Mouse (Mus musculus): ENCODE data around the gene Ramac. TPM values are rescaled to one million over a fixed set of nuclear protein-coding genes. Genes with fewer than 3 reads are reported as not detected.

Ramac gene
- total and polyA plus RNA-seq, 2 experiments from 2014 or later, result 81.6 to 189 TPM

- no peak overlapping the region for H3K27ac ChIP-seq (ENCODE audit: low read depth, low read length)
- H3K4me1 ChIP-seq (ENCODE audit: insufficient read depth, low read length), result no peaks in the 10 kb centered on the region
- no peak for TF ChIP-seq CTCF (IDR thresholded peaks at IDR 0.05)
- H3K4me2 ChIP-seq (ENCODE audit: low read depth, low read length, poor library complexity, severe bottlenecking), result no peak overlapping the region
- DNase-seq (ENCODE audit: low spot score) (no peak), ATAC-seq (ENCODE audit: low FRiP score) (no peak)
- no peaks in the 10 kb centered on the region for H3K36me3 ChIP-seq (ENCODE audit: insufficient read depth, low read length)
- no peaks in the 10 kb centered on the region for H3K27me3 ChIP-seq (ENCODE audit: insufficient read depth, low read length)
- no peak overlapping the region for H3K9ac ChIP-seq (replicated peaks; ENCODE audit: low read length, poor library complexity, severe bottlenecking)
- H3K9me3 ChIP-seq (ENCODE audit: low read length), result no peaks in the 10 kb centered on the region
- WGBS, result 86% methylated on average over 18 of the region's 18 CpGs
- H3K4me3 ChIP-seq (ENCODE audit: low read depth, low read length), result no peak overlapping the region
Observed at GRCm38 (mm10) chr7:81725986-81726727, 36.6 kb upstream of the Ramac start.

- TF ChIP-seq CTCF (IDR thresholded peaks at IDR 0.05), result no peak
- Histone ChIP-seq H3K9ac (replicated peaks; ENCODE audit: low read length, poor library complexity, severe bottlenecking) (no peak overlapping the region), H3K9me3 (ENCODE audit: low read length) (no peaks in the 10 kb centered on the region), H3K27me3 (ENCODE audit: insufficient read depth, low read length) (no peaks in the 10 kb centered on the region), H3K27ac (ENCODE audit: low read depth, low read length) (no peak overlapping the region), H3K4me2 (ENCODE audit: low read depth, low read length, poor library complexity, severe bottlenecking) (no peak overlapping the region), H3K4me1 (ENCODE audit: insufficient read depth, low read length) (no peaks in the 10 kb centered on the region), H3K36me3 (ENCODE audit: insufficient read depth, low read length) (no peaks in the 10 kb centered on the region), H3K4me3 (ENCODE audit: low read depth, low read length) (no peak overlapping the region)
- DNase-seq (ENCODE audit: low spot score) (no peak), ATAC-seq (ENCODE audit: low FRiP score) (no peak)
- WGBS, result 77% methylated on average over 2 of the region's 2 CpGs
Observed at GRCm38 (mm10) chr7:81726728-81727005, 36.1 kb upstream of the Ramac start.

- no peaks in the 10 kb centered on the region for H3K27me3 ChIP-seq (ENCODE audit: insufficient read depth, low read length)
- H3K36me3 ChIP-seq (ENCODE audit: insufficient read depth, low read length), result no peaks in the 10 kb centered on the region
- H3K4me3 ChIP-seq (ENCODE audit: low read depth, low read length), result no peak overlapping the region
- no peak overlapping the region for H3K9ac ChIP-seq (replicated peaks; ENCODE audit: low read length, poor library complexity, severe bottlenecking)
- no peak for TF ChIP-seq CTCF (IDR thresholded peaks at IDR 0.05)
- DNase-seq (ENCODE audit: low spot score) (no peak), ATAC-seq (ENCODE audit: low FRiP score) (no peak)
- H3K4me2 ChIP-seq (ENCODE audit: low read depth, low read length, poor library complexity, severe bottlenecking), result no peak overlapping the region
- H3K27ac ChIP-seq (ENCODE audit: low read depth, low read length), result no peak overlapping the region
- H3K9me3 ChIP-seq (ENCODE audit: low read length), result no peaks in the 10 kb centered on the region
- no peaks in the 10 kb centered on the region for H3K4me1 ChIP-seq (ENCODE audit: insufficient read depth, low read length)
- WGBS, result 86% methylated on average over 9 of the region's 9 CpGs
Observed at GRCm38 (mm10) chr7:81727716-81728115, 35.0 kb upstream of the Ramac start.

- Histone ChIP-seq H3K9me3 (ENCODE audit: low read length) (no peaks in the 10 kb centered on the region), H3K9ac (replicated peaks; ENCODE audit: low read length, poor library complexity, severe bottlenecking) (no peak overlapping the region), H3K27me3 (ENCODE audit: insufficient read depth, low read length) (no peaks in the 10 kb centered on the region), H3K4me2 (ENCODE audit: low read depth, low read length, poor library complexity, severe bottlenecking) (no peak overlapping the region), H3K4me1 (ENCODE audit: insufficient read depth, low read length) (no peaks in the 10 kb centered on the region), H3K27ac (ENCODE audit: low read depth, low read length) (no peak overlapping the region), H3K36me3 (ENCODE audit: insufficient read depth, low read length) (no peaks in the 10 kb centered on the region), H3K4me3 (ENCODE audit: low read depth, low read length) (no peak overlapping the region)
- 91% methylated on average over 9 of the region's 9 CpGs for WGBS
- DNase-seq (ENCODE audit: low spot score) (no peak), ATAC-seq (ENCODE audit: low FRiP score) (no peak)
- TF ChIP-seq CTCF (IDR thresholded peaks at IDR 0.05), result no peak
Observed at GRCm38 (mm10) chr7:81729787-81730186, 32.9 kb upstream of the Ramac start.

GRCm38 (mm10) chr7:81731181-81731651, 31.5 kb upstream of the Ramac start:
- H3K4me3 ChIP-seq (ENCODE audit: low read depth, low read length), result no peak overlapping the region
- H3K4me1 ChIP-seq (ENCODE audit: insufficient read depth, low read length), result no peaks in the 10 kb centered on the region
- no peak for TF ChIP-seq CTCF (IDR thresholded peaks at IDR 0.05)
- H3K27ac ChIP-seq (ENCODE audit: low read depth, low read length), result no peak overlapping the region
- no peaks in the 10 kb centered on the region for H3K36me3 ChIP-seq (ENCODE audit: insufficient read depth, low read length)
- no peak overlapping the region for H3K4me2 ChIP-seq (ENCODE audit: low read depth, low read length, poor library complexity, severe bottlenecking)
- DNase-seq (ENCODE audit: low spot score), result no peak
- H3K9me3 ChIP-seq (ENCODE audit: low read length), result no peaks in the 10 kb centered on the region
- no peak for ATAC-seq (ENCODE audit: low FRiP score)
- no peaks in the 10 kb centered on the region for H3K27me3 ChIP-seq (ENCODE audit: insufficient read depth, low read length)
- WGBS, result 84% methylated on average over 6 of the region's 6 CpGs
- H3K9ac ChIP-seq (replicated peaks; ENCODE audit: low read length, poor library complexity, severe bottlenecking), result no peak overlapping the region

- no peak for ATAC-seq (ENCODE audit: low FRiP score)
- TF ChIP-seq CTCF (IDR thresholded peaks at IDR 0.05), result no peak
- H3K9me3 ChIP-seq (ENCODE audit: low read length), result no peaks in the 10 kb centered on the region
- WGBS, result 87% methylated on average over 12 of the region's 12 CpGs
- H3K36me3 ChIP-seq (ENCODE audit: insufficient read depth, low read length), result no peaks in the 10 kb centered on the region
- H3K27me3 ChIP-seq (ENCODE audit: insufficient read depth, low read length), result no peaks in the 10 kb centered on the region
- no peak overlapping the region for H3K9ac ChIP-seq (replicated peaks; ENCODE audit: low read length, poor library complexity, severe bottlenecking)
- no peak overlapping the region for H3K4me2 ChIP-seq (ENCODE audit: low read depth, low read length, poor library complexity, severe bottlenecking)
- H3K4me3 ChIP-seq (ENCODE audit: low read depth, low read length), result no peak overlapping the region
- no peaks in the 10 kb centered on the region for H3K4me1 ChIP-seq (ENCODE audit: insufficient read depth, low read length)
- no peak for DNase-seq (ENCODE audit: low spot score)
- H3K27ac ChIP-seq (ENCODE audit: low read depth, low read length), result no peak overlapping the region
Observed at GRCm38 (mm10) chr7:81732183-81733089, 30.3 kb upstream of the Ramac start.
